Mouse (Mus musculus): Measurements from ENCODE around the gene Ifitm1. TPM values are rescaled to one million over a fixed set of nuclear protein-coding genes. Genes with fewer than 3 reads are reported as not detected.
A peak's percentile ranks its signal among the peaks of the same experiment; 100 is the strongest.
"Not testable (repeated sequence)": the region's sequence is repeated elsewhere in the genome, so short reads cannot be mapped to it uniquely, and the experiment has no call there.

Ifitm1 gene
- total RNA-seq, 2 experiments from 2014 or later = 3.2 to 3.3 TPM

DNA sequence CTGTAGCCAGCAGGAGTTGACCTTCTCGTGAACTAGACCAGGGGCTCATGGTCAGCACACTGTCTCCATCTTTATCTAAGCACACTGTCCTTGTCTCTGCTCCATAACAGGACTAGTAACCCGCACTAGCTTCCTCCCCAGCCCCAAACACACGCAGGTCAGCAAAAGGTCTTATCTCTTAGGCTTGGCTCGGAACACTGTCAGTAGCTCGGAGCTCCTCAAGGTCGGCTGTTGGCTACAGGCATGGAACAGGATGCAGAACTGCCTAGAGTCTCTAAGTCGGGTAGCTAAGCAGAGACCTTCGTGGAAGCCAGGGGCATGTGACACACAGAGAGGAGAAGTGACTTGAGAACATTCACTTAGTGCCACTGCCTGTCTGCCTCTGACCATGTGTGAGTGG lies 18.9 kb upstream of the Ifitm1 start:
- no peak for DNase-seq (ENCODE audit: extremely low spot score in 1 of 2, low spot score in 2 of 2)
- intact Hi-C loops (cut with DNase I) = no loop called here

DNA sequence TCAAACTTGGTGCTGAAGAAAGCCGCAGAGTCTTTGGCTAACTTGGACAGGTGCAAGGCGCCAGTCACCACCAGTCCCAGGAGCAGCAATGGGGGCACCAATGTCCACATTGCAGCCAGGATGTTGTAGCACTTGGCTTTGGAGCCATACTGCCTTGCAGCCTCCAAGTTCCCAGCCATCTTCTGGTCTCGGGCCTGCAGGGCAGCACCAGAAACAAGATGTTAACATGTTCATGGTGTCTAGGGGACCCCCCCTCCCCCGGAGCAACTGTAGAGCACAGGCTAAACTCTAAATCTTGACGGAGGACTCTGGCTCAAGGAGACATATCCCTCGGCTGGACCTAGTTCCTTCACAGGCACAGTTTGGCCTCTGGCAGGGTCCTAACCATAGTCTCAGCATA lies 17.8 kb upstream of the Ifitm1 start:
- intact Hi-C loops (cut with DNase I) = no loop called here

DNA sequence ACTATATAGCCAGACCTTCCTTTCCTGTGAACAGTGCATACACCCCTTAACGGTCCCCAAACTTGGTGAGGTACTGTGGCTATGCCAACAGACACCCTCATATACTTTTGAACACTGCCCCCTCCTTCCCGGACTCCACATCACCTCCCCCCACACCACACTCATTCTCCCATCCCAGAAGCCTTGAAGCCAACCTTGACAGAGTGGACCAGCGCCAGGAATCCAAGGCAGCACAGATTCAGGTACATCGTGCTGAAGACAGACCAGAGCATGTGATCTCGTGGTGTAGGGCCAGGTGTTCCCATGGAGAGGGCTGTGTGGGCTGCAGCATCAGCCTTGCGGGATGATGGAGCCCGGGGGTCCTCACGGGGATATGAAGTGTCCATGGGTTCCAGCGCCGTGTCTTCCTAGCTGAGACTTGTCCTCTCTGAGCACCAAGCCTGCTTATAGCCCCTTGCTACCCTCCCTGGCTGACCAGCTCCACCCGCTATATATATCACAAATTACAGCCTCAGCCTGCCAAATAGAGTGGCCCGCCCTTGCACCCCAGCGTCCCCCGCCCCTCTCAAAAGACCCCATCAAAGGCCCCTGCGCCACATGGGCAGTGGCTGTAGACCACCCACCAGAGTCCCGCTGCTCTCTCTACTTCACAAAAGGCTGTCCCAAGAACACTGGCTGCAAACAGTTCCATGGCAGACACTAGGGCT lies 17.0 kb upstream of the Ifitm1 start, which contains the start of gene Ifitm5:
Gene Ifitm5 (minus strand): TSS at position 468 of the 707 bp plus-strand sequence.
- intact Hi-C loops (cut with DNase I) = no loop called here

More for the DNA sequence above, 17.8 kb upstream of the Ifitm1 start:
- DNase-seq (ENCODE audit: extremely low spot score in 1 of 2, low spot score in 2 of 2) = no peak

DNA sequence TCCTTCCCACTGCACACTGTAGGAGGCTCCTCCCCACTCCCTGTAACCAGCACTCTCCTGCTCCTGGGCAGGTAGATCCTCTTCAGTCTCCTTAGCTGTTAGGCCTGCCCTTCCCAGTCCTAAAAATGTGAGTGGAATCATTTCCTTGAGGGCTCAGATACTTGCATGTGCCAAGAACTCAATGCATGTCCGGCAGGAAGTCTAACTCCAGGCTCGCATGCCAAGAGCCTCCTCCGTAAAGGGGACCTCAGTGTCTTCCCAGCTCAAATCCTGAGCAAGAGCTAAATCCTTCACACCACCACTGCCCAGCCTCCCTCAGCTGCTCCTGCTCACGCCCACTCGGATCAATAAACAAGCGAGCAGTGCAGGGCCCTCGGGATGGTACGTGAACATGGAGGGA lies 16.0 kb upstream of the Ifitm1 start:
- peak in 1 of 2 experiments; percentile 23 for DNase-seq (ENCODE audit: extremely low spot score in 1 of 2, low spot score in 2 of 2)
- intact Hi-C loops (cut with DNase I) = no loop called here

More for the DNA sequence above, 17.0 kb upstream of the Ifitm1 start, which contains the start of gene Ifitm5:
- DNase-seq (ENCODE audit: extremely low spot score in 1 of 2, low spot score in 2 of 2) = peak in 1 of 2 experiments; percentile 23

DNA sequence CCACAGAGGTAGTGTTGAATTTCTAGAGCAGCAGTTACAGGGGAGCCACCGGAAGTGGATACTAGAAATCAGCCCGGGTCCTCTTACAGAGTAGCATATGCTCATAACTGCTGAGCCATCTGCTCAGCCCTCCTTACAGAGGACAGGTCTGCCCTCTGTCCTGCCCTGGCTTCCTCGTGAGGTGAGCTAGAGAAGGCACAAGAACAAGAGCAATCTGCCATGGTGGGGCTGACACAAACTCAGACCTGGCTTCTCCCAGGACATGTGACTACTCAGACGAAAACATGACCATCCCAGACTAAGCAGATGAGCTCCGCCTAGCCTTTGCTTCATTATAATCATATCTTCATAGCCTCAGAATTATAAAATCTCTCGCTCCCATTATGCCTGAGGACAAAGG lies 15.3 kb upstream of the Ifitm1 start:
- intact Hi-C loops (cut with DNase I) = no loop called here
- DNase-seq (ENCODE audit: extremely low spot score in 1 of 2, low spot score in 2 of 2) = no peak

DNA sequence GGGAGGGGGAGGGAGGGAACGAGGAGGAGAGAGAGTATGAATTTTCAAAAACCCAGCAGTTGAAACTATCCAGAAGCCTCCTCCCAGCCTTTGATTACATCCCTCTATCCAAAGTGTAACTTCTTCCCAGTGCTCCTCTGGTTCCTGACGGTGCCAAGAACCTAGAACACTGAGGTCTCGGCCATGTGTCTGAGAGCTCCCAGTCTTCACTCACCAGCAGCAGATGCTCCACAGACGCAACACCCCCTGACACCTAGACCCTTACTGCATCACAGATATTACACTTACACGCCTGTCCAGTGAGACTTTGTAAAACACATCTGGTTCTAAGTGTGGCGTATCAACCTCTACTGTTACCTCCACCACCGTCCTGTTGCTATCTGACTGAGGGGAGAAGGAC lies 14.6 kb upstream of the Ifitm1 start:
- no peak for DNase-seq (ENCODE audit: extremely low spot score in 1 of 2, low spot score in 2 of 2)
- intact Hi-C loops (cut with DNase I) = no loop called here

DNA sequence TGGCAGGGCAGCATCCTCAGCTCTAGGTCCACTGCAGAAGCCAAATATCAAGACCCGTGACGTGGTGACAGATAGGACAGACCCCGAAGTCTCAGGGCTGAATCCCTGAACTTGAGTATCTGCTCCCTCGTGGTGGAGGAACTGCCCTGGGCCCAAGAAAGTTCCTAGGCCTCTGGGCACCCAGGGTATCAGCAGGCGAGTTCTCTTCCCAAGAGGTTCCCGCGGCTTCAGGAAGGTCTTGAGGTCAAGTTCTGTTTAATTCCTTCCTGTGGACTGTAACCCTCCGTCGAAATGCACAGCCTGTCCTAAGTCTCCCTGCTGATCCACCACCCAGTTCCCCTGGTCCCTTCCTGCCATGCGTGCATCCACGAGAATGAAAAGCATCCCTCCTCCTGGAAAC lies 13.9 kb upstream of the Ifitm1 start:
- intact Hi-C loops (cut with DNase I) = no loop called here

DNA sequence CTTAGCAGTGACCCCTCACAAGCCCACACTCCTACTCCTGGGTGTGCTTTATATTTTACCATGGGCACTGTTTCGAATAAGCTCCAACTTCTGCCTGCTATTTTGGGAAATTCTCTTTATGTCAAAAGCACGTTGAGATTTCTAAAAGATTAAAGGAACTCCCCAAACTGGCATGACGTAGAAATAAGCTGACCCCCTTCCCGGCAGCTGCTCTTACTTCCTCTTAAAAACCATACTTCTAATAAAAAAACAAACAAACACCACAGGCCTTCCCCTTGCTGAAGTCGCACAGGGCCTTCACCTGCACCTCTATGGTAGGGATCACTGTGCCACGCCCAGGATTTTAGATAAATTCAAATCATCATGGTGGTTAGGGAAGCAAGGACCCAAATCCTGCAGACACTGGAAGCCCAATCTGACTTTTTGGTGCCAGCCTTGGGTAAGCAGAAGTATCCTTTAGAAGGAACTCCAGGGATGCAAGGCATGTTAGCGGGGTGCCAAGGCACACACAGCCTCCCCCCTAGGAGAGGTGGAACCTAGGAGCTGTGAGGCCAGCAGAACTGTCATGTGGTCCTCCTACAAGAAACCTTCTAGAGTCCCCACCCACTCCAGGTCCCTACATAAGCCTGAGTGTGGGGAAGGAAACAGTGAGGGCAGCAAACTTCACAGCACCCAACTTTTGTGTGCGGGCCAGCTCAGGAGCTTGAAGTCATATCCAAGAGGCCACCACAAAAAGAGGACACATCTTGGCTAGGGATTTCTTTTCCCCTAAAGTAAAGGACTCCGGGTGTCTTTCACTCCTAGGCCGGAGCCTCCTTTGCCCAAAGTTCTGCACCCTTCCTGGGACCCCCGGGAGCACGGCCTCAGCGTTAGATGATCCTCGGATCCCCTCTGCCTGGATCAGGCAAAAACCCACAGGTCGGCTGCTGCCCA lies 13.0 kb upstream of the Ifitm1 start:
- DNase-seq (ENCODE audit: extremely low spot score in 1 of 2, low spot score in 2 of 2) = no peak
- intact Hi-C loops (cut with DNase I) = no loop called here

More for the DNA sequence above, 13.9 kb upstream of the Ifitm1 start:
- no peak for DNase-seq (ENCODE audit: extremely low spot score in 1 of 2, low spot score in 2 of 2)

DNA sequence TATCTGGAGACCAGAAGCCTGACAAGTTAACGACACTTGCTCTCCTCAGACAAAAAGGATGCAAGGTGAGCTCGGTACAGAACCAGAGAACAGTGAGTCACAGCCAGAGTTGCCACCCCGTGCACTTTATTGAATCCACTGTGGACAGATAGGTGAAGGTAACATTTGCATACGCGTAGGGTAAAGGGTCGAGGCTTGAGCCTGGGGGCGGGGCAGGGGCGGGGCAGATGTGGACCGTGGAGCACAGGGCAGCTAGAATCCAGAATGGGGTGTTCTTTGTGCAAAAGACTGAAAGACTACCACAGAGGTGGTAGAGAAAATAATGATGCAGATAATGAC lies 12.3 kb upstream of the Ifitm1 start:
- DNase-seq (ENCODE audit: extremely low spot score in 1 of 2, low spot score in 2 of 2) = no peak
- intact Hi-C loops (cut with DNase I) = loop anchor here (5.0 kb wide), 1 partner anchor 53 kb away; no protein-coding TSS in a partner anchor

DNA sequence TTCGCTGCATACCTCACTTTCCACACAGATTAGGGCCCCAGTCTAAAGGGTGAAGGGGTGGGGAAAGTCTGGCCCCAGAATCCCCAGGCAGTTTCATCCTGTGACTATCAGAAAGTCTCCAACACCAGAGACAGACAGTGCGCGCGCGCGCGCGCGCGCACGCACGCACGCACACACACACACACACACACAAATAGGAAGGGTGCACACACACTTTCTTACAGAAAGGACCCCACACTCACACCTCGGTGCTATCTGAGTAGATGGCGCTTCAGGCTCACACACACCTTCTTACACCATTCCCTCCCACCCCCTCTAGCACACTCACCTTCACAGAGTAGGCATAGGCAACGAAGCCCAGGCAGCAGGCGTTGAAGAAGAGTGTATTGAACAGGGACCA lies 11.7 kb upstream of the Ifitm1 start:
- intact Hi-C loops (cut with DNase I) = loop anchor here (5.0 kb wide), 1 partner anchor 52 kb away; no protein-coding TSS in a partner anchor
- DNase-seq (ENCODE audit: extremely low spot score in 1 of 2, low spot score in 2 of 2) = no peak

DNA sequence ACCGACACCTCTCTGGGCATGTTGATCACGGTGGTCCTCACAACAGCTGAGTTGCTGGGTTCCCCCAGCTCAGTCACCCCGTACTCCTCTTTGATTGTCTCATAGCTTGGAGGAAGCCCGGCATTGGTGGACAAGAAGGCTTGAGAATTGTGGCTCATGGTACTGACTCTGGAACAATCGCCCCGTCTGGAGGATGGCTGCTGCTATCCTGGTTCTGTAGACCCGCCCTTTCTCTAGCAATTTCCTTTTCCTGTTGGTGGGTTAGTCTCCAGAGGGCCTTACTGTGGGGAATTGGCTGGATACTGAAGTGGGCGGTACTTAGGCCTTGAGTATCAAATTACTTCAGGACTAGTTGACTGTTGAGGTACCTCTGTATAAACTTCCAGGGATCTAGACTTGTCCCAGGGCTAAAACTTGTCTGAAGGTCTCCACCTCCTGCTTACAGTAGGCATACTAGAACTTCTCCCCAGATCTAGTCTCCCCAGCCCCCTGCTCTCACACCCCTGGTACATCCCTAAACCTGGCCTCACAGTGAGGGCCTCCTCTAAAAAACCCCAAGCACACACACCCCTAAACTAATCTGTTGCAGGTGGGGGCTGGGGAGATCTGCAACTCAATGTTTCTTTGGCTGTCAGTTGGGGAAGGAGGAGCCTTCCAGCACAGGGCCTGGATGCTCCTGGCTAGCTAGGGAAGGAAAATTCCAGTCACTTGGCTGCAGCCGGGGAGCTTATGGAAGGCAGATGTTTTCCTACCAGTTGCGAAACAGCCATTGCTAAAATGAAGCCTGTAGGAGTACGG lies 11.1 kb upstream of the Ifitm1 start, which contains the start of the genes Gm45717 and Ifitm2:
Gene Gm45717 (minus strand): TSS at position 180 of the 798 bp plus-strand sequence.
Gene Ifitm2 (minus strand): TSS at position 230 of the 798 bp plus-strand sequence.
- intact Hi-C loops (cut with DNase I) = loop anchor here (5.0 kb wide), 1 partner anchor 51 kb away; no protein-coding TSS in a partner anchor
- peak in 1 of 2 experiments; percentile 73 for DNase-seq (ENCODE audit: extremely low spot score in 1 of 2, low spot score in 2 of 2)

DNA sequence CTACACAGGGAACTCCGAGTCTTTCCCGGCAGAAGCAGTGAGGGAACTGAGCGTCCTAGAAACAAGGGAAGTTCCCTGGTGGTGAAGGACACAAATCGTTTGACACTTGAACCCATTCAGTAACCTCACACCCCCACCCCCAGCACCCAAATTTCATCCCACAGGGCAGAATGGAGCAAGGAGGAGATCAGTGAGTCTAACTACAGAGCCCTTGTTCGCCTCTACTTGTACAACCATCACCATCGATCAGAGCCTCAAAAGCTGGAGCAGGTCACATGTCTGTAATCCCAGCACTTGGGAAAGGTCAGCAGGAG lies 10.5 kb upstream of the Ifitm1 start:
- no peak for DNase-seq (ENCODE audit: extremely low spot score in 1 of 2, low spot score in 2 of 2)
- intact Hi-C loops (cut with DNase I) = loop anchor here (5.0 kb wide), 1 partner anchor 51 kb away; no protein-coding TSS in a partner anchor

DNA sequence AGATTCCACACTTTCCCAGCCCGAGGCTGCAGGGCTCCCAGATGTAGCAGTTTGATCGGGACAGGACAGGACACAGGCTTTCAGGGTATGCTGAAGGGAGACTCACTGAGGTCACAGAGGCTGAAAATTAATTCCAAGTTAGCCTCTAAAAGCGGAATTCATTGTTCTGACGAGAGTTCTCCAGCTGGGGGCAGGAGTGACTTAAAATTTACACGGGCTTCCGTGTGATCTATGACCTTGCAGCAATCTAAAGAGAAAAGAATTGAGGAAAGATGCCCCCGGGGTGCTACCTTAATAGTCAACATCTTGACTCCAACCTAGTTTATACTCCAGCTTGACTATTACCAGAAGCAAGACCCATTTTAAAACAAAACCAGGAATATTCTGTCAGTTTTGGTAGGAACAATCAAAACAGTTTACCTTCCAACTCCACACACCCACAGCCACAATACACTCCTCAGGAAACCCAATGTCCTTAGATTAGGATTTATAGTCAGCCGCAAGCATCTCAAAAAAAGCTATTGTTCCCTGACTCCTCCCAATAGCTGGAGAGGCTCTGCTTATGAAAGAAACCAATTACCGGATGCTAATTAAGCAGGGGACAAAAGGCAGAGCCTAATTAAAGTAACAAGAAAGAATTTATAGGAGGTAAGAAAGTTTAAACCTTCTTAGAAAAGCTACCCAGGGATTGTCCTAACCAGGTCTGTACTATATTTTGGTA lies 7.7 kb upstream of the Ifitm1 start:
- DNase-seq (ENCODE audit: extremely low spot score in 1 of 2, low spot score in 2 of 2) = peak in 1 of 2 experiments; percentile 38
- intact Hi-C loops (cut with DNase I) = loop anchor here (1.0 to 5.0 kb wide), 2 partner anchors 48 to 89 kb away; no protein-coding TSS in a partner anchor

DNA sequence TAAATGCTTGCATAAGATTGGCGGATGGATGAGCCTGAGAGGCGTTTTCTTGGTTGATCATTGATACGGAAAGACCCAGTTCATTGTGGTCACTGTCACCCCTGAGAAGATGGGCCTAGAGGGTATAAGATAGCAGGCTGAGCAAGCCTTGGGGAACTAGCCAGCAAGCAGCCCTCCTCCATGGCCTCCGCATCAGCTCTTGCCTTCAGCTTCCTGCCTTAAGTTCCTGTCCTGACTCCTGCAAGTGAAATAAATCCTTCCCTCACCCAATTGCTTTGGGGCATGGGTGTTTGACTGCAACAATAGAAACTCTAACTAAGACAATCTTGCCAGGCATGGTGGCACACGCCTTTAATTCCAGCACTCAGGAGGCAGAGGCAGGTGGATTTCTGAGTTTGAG lies 7.0 kb upstream of the Ifitm1 start:
- DNase-seq (ENCODE audit: extremely low spot score in 1 of 2, low spot score in 2 of 2) = no peak
- intact Hi-C loops (cut with DNase I) = no loop called here

DNA sequence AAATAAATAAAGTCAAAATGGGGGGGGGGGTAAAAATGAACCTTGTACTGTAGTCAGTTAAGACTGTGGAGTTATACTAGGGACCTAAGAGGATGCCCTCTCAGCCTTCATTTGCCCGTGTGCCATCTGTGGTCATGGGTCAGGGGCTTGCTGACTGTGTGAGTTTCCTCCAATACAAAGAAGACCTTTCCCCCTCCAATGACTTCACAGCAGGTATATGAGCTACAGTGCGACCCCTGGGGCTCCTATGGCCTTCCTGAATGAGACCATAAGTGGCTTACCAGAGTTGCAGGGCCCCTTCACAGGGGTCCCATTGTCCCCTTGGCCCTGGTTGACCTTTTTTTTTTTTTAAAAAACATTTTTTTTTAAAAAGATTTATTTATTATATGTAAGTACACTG lies 5.6 kb upstream of the Ifitm1 start:
- intact Hi-C loops (cut with DNase I) = no loop called here
- DNase-seq (ENCODE audit: extremely low spot score in 1 of 2, low spot score in 2 of 2) = no peak

DNA sequence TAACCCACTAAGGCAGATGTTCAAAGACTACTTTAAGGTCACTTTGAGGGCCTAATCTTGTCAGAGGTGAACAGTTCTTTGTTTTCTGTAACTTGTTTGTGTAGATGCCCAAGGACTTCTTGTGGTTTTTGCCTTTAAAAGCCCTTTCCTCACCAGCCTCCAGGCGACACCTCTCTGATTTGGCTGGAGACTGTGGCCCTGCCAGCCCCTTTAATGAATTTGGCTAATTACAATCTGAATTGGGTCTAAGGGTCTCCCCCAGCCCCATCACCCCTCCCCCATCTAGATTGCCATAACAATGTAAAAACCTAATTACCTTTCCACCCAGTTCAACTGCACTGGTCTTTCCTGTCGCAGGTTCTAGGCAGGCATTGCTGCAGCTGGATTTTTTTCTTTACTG lies 4.3 kb upstream of the Ifitm1 start:
- intact Hi-C loops (cut with DNase I) = no loop called here
- DNase-seq (ENCODE audit: extremely low spot score in 1 of 2, low spot score in 2 of 2) = no peak

DNA sequence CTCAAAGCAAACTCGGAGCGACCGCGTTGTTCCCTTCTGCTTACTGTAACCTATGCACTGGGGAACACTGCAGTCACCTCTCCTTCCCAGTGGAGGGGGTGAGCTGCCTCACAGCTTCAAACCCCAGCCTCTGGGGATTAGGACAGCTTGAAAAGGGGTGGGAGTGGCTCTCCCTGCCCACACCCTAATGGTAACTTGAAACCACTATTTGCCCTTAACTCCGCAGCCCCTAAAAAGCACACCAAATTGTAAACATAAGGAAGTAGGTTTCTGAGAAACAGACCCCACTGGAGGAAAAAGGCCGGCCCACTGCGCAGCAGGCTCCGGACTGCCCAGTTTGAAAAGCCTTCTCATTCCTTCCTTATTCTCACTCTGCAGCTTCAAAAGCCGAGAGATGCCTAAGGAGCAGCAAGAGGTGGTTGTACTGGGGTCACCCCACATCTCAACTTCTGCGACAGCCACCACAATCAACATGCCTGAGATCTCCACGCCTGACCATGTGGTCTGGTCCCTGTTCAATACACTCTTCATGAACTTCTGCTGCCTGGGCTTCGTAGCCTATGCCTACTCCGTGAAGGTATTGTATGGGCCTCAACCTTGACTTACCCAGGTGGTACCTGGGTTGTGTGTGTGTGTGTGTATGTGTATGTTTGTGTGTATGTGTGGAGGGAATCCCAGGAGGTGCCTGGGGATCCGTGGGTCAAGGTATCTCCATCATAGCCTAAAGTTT lies 1.0 kb downstream of the Ifitm1 start:
- intact Hi-C loops (cut with DNase I) = no loop called here
- DNase-seq (ENCODE audit: extremely low spot score in 1 of 2, low spot score in 2 of 2) = no peak

DNA sequence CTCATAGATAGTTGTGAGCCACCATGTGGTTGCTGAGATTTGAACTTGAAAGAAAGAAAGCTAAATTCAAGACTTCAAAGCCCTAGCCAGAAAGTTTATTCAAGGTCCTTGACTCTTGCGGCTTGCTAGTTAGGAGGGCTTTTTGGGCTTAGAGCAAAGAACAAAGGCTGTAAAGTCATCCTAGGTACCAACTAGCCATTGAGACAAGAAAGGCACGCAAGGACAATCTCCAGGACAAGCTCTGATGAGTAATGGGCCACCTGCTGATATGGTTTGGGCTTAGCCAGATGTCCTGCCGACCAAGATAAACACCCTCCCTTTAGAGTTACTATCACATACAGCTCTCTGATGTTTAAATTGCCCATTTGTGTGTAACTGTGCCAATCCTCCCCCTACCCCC lies 1.7 kb downstream of the Ifitm1 start:
- DNase-seq (ENCODE audit: extremely low spot score in 1 of 2, low spot score in 2 of 2); intact Hi-C loops (cut with DNase I): not testable (repeated sequence)
